Mouse (Mus musculus) adipocyte (in vitro differentiated cells): ENCODE measurements around the gene Crb3.

Experiments
- DNase-seq: peaks from one replicate; pipeline ENCODE4 v3.0.0-alpha.2; 2016; ENCODE audit warnings: low spot score

Gene Crb3

DNA sequence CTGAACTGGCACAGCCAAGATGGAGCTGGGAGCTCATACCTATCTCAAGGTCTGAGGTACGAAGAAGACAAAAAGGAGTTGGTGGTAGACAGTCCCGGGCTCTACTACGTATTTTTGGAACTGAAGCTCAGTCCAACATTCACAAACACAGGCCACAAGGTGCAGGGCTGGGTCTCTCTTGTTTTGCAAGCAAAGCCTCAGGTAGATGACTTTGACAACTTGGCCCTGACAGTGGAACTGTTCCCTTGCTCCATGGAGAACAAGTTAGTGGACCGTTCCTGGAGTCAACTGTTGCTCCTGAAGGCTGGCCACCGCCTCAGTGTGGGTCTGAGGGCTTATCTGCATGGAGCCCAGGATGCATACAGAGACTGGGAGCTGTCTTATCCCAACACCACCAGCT lies 48.2 kb downstream of the Crb3 start:
- no peak for DNase-seq

GRCm38 (mm10) chr17:57108040-57108665 lies 49.2 kb downstream of the Crb3 start:
- DNase-seq = no peak

GRCm38 (mm10) chr17:57108666-57109171 lies 49.8 kb downstream of the Crb3 start:
- DNase-seq = no peak

- DNase-seq = no peak
Measured at GRCm38 (mm10) chr17:57110005-57110404, 51.1 kb downstream of the Crb3 start.

DNA sequence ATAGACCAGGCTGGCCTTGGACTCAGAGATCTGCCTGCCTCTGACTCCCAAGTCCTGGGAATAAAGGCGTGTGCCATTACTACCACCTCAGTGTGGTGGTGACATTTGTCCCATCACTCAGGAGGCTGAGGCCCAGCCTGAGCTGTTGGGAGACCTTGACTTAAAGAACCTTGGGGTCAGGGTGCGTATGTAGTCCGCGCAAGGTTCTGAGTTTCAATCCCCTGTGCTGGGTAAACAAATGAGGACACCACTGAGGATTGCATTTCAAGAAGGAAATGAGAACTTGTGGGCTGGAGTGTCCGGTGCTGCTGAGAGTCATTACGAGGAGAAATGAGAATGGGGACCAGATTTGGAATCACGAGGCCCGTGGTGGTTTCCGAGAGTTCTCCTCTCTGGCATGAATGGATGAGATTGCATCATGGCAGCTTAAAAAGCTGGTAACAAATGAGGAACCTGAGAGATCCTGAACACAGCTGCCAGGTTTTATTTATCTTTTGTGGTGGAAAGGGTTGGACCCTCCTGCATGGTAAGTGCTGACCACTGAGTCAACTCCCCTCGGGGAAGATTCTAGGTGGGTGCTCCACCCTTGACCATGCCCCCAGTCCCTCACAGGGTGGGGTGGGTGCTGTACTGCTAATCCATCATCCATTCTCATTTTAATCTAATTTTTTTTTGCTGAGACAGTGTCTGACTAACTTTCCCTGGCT lies 54.0 kb downstream of the Crb3 start:
- DNase-seq = no peak
